Mouse (Mus musculus) gastrocnemius, adult 2 months (tissue): ENCODE data around the gene Ncdn. TPM values are rescaled to one million over a fixed set of nuclear protein-coding genes. Genes with fewer than 3 reads are reported as not detected.

Experiments used
- DNase-seq: peaks from one replicate; pipeline ENCODE4 v3.0.0; 2022
- H3K27ac ChIP-seq: fragments of 200-600 bp; 2 replicates; pipeline ENCODE4 v1.8.1; 2022; ENCODE audit warnings: mild to moderate bottlenecking
- H3K4me3 ChIP-seq: fragments of 200-600 bp; 2 replicates; pipeline ENCODE4 v1.8.1; 2022; ENCODE audit warnings: mild to moderate bottlenecking, moderate library complexity
- CTCF ChIP-seq: fragments of 200-600 bp; IDR thresholded peaks from 2 replicates; pipeline ENCODE4 v1.8.1; 2022; ENCODE audit warnings: antibody characterized with exemption, mild to moderate bottlenecking, moderate library complexity
- intact Hi-C: fragments of 180-260 bp; cut with DNase I; formaldehyde crosslinking; loops from one replicate; pipeline ENCODE4 v1.15.1; 2025
- long read RNA-seq, 2 experiments: library from polyadenylated mRNA; stranded (forward); transcript quantifications; one replicate each; pipeline ENCODE4 v2.0.0; 2021
- total RNA-seq, 2 experiments: library from RNA; stranded (reverse); gene quantifications; 2 replicates each; pipeline ENCODE4 v1.2.3; 2021

The Ncdn gene
- total RNA-seq = 10 to 100 TPM; 11.0 to 11.7 TPM
- long read RNA-seq, experiment 1, transcript Ncdn-201 (7 exons, 3,681 nt) = major isoform, 10 of 27 reads
- long read RNA-seq, experiment 1, partial matches to known transcripts = 6 of 27 reads
- long read RNA-seq, experiment 1, other reads (novel, unspliced or antisense) = 7 of 27 reads
- long read RNA-seq, experiment 2, transcript Ncdn-201 (7 exons, 3,681 nt) = major isoform, 8 of 32 reads
- long read RNA-seq, experiment 2, partial matches to known transcripts = 8 of 32 reads
- long read RNA-seq, experiment 2, other reads (novel, unspliced or antisense) = 12 of 32 reads

GRCm38 (mm10) chr4:126753268-126754230 lies at the start of gene Ncdn, which contains the start of gene AU040320:
TSS of gene Ncdn (minus strand) at chr4:126753438.
TSS of gene AU040320 (plus strand) at chr4:126753544.
- Histone ChIP-seq H3K4me3 (peak within 1 kb of the TSS; percentile 84), H3K27ac (peak within 1 kb of the TSS; percentile 99)
- peak; percentile 98 for DNase-seq
- no peak for TF ChIP-seq CTCF
- intact Hi-C loops = loop anchor here (5.0 kb wide), 1 partner anchor 76 kb away; the partner anchor contains the start of gene Psmb2

- intact Hi-C loops = no loop called here
- no peak overlapping the region for H3K4me3 ChIP-seq
- DNase-seq = no peak
- no peak overlapping the region for H3K27ac ChIP-seq
- no peak for TF ChIP-seq CTCF
Measured at GRCm38 (mm10) chr4:126802174-126802573, 48.9 kb upstream of the Ncdn start.

GRCm38 (mm10) chr4:126792341-126793102 lies 39.3 kb upstream of the Ncdn start:
- intact Hi-C loops = no loop called here

GRCm38 (mm10) chr4:126782996-126783395 lies 29.8 kb upstream of the Ncdn start:
- Histone ChIP-seq H3K27ac (no peak overlapping the region), H3K4me3 (no peak overlapping the region)
- DNase-seq = no peak
- intact Hi-C loops = no loop called here
- TF ChIP-seq CTCF = no peak

More at GRCm38 (mm10) chr4:126792341-126793102, 39.3 kb upstream of the Ncdn start:
- Histone ChIP-seq H3K27ac (no peak overlapping the region), H3K4me3 (no peak overlapping the region)
- DNase-seq = no peak
- TF ChIP-seq CTCF = no peak

- no peak for DNase-seq
- no peak overlapping the region for H3K27ac ChIP-seq
- intact Hi-C loops = no loop called here
- no peak for TF ChIP-seq CTCF
- H3K4me3 ChIP-seq = no peak overlapping the region
Measured at GRCm38 (mm10) chr4:126782512-126782911, 29.3 kb upstream of the Ncdn start.

GRCm38 (mm10) chr4:126781871-126782270 lies 28.6 kb upstream of the Ncdn start:
- intact Hi-C loops = no loop called here
- Histone ChIP-seq H3K4me3 (no peak overlapping the region), H3K27ac (no peak overlapping the region)
- TF ChIP-seq CTCF = no peak
- DNase-seq = no peak

- DNase-seq = no peak
- no peak for TF ChIP-seq CTCF
- intact Hi-C loops = no loop called here
- H3K4me3 ChIP-seq = no peak overlapping the region
- no peak overlapping the region for H3K27ac ChIP-seq
Measured at GRCm38 (mm10) chr4:126779826-126780775, 26.9 kb upstream of the Ncdn start.

- intact Hi-C loops = no loop called here
- no peak overlapping the region for H3K27ac ChIP-seq
- H3K4me3 ChIP-seq = peak overlapping the region; percentile 41
- TF ChIP-seq CTCF = no peak
- DNase-seq = no peak
Measured at GRCm38 (mm10) chr4:126779148-126779581, 25.9 kb upstream of the Ncdn start.

- Histone ChIP-seq H3K4me3 (no peak overlapping the region), H3K27ac (no peak overlapping the region)
- intact Hi-C loops = no loop called here
- no peak for TF ChIP-seq CTCF
- DNase-seq = no peak
Measured at GRCm38 (mm10) chr4:126775182-126775581, 21.9 kb upstream of the Ncdn start.

- intact Hi-C loops = no loop called here
- DNase-seq = no peak
- TF ChIP-seq CTCF = no peak
- Histone ChIP-seq H3K4me3 (no peak overlapping the region), H3K27ac (no peak overlapping the region)
Measured at GRCm38 (mm10) chr4:126773871-126774270, 20.6 kb upstream of the Ncdn start.

- Histone ChIP-seq H3K27ac (no peak overlapping the region), H3K4me3 (no peak overlapping the region)
- no peak for DNase-seq
- intact Hi-C loops = no loop called here
- no peak for TF ChIP-seq CTCF
Measured at GRCm38 (mm10) chr4:126770831-126771230, 17.6 kb upstream of the Ncdn start.
